Mouse (Mus musculus) ES-E14 (cell line): ENCODE data around the gene Mphosph6.

Experiments
- ZC3H11A ChIP-seq: IDR thresholded peaks from 2 replicates; pipeline ENCODE4 v1.6.1; 2012; ENCODE audit warnings: low read depth, mild to moderate bottlenecking, inconsistent platforms, low read length, borderline replicate concordance
- ZNF384 ChIP-seq: IDR thresholded peaks from 2 replicates; pipeline ENCODE4 v1.6.1; 2012; ENCODE audit warnings: low read depth, low read length, inconsistent platforms

GRCm38 (mm10) chr8:117810676-117811075 is 8.9 kb upstream of the Mphosph6 start:
- TF ChIP-seq ZNF384 = no peak
- TF ChIP-seq ZC3H11A = no peak
